Mouse (Mus musculus) c-Kit-positive CD71-positive TER-119-positive erythroid progenitor cells, embryonic 14.5 days (primary cell): ENCODE results near the gene Ap2b1.

ENCODE experiments used
- DNase-seq: peaks from one replicate; pipeline ENCODE4 v3.0.0-alpha.2; 2013; ENCODE audit warnings: low spot score

Gene Ap2b1

DNA sequence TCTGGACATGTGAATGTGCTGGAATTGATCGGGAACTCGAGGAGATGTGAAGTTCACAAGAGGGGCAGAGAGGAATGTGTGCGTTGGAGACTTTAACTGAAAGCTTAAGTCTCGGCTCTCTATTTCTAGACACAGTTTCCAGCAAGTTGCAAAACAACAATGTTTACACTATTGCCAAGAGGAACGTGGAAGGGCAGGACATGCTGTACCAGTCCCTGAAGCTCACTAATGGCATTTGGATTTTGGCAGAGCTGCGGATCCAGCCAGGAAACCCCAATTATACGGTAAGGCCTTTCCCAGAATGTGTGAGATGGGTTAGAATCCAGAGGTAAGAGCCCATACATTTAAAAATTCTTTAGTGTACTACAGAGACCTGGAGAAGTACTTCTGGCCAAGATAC, 98.8 kb downstream of the Ap2b1 start:
- DNase-seq, result no peak

DNA sequence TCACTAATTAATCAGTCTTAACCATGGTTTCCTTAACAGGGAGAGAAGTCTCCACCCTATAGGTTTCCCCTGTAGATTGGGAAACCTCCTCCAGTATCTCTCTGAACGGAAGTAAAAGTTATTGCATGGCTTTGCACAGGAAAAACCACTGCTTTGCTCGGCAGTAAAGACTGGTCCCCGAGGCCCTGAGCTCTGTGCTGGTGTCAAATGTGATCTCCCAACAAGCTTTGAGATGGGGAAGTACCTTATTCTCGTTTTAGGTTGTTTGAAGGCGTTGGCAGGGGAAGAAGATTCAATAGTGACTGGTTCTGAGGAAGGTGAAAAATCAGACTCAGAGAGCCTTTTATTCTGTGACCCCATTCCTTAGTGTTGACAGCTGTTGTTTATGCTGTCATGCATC, 99.9 kb downstream of the Ap2b1 start:
- no peak for DNase-seq

- DNase-seq, result no peak
These were observed 105.0 kb downstream of the Ap2b1 start for GRCm38 (mm10) chr11:83403787-83404186.

GRCm38 (mm10) chr11:83406391-83406790, 107.6 kb downstream of the Ap2b1 start:
- no peak for DNase-seq

- no peak for DNase-seq
These were observed 109.4 kb downstream of the Ap2b1 start for GRCm38 (mm10) chr11:83408242-83408641.

DNA sequence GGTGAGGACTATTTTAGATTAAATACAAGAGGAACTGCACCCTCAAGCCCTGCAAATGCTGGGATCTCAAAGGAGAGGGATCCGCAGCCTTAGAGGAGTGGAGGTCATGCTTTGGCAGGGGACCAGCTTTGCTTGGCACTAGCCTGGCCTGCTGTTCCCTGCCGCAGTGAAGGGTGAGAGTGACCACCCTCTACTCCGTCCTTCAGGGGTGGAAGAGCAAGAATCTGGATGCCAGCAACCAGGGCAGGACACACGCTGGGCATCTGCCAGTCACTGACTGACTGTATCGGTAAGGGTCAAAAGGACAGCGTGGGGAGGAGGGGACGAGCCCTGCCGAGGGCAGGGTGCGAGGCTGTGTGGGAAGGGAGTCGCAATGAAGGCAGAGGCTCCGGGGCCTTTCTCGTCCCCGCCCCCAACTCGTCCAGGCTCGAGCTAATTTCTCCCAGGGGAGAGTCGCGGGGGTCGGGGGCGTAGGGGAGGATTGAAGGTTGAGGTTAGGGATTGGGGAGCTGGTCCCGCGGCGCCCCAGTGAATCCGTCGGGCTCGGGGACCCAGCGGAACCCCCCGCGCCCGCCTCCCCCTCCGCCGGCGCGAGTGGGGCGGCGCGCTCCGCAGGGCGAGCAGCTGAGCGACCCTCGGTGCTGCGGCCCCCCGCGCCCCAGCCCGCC, 110.4 kb downstream of the Ap2b1 start, which contains the start of gene Rasl10b:
TSS of gene Rasl10b (plus strand) at position 51 of the 668 bp plus-strand sequence.
- no peak for DNase-seq

- DNase-seq, result no peak
These were observed 111.0 kb downstream of the Ap2b1 start for GRCm38 (mm10) chr11:83409792-83410291.

- no peak for DNase-seq
These were observed 111.7 kb downstream of the Ap2b1 start for GRCm38 (mm10) chr11:83410510-83410909.

GRCm38 (mm10) chr11:83417080-83417479, 118.3 kb downstream of the Ap2b1 start:
- peak; percentile 47 for DNase-seq

GRCm38 (mm10) chr11:83417708-83418107, 118.9 kb downstream of the Ap2b1 start:
- DNase-seq, result no peak

GRCm38 (mm10) chr11:83418566-83418965, 119.7 kb downstream of the Ap2b1 start:
- DNase-seq, result no peak

- no peak for DNase-seq
These were observed 121.5 kb downstream of the Ap2b1 start for GRCm38 (mm10) chr11:83420338-83420737.

DNA sequence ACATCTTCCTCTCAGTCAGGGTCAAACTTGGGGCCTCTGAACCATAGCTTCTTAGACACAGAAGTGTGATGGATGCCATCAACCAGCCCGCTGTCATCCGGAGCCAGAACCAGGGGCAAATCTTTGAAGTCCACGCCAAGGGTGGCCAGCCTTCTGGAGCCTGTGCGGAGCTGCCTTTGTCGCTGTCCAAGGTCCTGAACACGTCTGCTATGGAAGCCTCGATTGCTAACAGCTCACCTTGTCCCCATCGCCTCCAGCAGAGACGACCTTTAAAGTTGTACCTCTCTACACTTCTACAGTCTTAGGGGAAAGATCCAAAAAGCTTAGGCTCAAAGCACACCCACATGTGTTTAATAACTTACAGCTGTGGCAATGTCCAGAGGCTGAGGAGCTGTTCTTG, 122.5 kb downstream of the Ap2b1 start:
- DNase-seq, result peak; percentile 68

GRCm38 (mm10) chr11:83424681-83425080, 125.9 kb downstream of the Ap2b1 start:
- DNase-seq, result peak; percentile 60

DNA sequence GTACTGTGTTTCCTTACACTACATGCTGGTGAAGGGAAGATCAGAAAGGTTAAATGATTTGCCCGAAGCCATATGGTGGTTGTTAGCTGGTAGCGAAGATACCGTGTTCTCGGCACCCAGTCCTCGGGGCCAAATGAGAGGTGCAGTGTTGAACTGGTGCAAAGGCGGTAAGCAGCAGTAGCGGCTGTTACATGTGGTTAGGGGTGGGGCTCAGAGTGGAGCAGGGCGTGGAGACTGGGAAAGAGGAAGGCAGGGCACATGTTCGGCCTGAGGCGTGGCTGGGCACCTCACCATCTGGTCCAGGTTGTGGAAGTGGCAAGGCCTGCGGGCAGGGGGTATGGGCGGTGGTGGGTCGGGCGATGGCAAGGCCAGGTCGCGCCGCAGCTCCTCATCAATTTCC, 128.1 kb downstream of the Ap2b1 start:
- no peak for DNase-seq

DNA sequence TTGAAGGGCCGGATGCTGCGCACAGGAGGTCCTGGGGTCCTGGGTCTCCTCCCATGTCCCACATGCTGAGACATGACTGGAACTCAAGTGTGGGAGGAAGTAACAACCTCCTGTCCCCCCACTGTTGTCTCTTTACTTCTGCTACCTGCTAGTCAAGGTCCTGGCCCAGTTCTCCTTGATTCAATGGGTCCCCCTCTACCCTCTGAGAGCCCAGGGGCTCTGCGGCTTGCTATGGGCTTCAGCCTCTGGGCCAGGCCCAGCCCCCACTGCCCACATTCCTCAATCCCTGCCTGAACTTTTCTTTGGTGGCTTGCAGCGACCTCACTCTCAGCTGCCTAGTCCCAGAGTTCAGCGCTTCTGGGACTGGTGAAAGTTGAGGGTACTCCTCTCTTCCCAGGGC, 130.5 kb downstream of the Ap2b1 start, which contains the start of gene Gas2l2:
TSS of gene Gas2l2 (minus strand) at position 101 of the 400 bp plus-strand sequence.
- DNase-seq, result no peak

DNA sequence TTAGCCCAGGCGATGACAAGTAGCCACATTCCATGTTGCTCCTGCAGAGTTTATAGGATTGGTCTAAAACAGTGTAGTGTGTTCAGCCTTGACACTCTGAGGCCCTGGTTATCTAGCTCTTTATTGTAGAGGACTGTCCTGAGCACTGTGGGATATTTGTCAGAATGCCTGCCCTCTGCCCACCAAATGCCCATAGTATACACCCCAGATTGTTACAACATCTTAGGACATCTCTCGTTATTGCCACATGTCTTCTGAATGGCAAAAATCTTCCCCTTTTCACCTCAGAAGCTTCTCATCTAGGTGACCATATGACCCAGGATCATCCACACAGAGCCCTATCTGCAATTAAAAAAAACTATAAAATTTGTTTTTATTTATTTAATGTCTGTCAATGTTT, 133.7 kb downstream of the Ap2b1 start:
- no peak for DNase-seq

DNA sequence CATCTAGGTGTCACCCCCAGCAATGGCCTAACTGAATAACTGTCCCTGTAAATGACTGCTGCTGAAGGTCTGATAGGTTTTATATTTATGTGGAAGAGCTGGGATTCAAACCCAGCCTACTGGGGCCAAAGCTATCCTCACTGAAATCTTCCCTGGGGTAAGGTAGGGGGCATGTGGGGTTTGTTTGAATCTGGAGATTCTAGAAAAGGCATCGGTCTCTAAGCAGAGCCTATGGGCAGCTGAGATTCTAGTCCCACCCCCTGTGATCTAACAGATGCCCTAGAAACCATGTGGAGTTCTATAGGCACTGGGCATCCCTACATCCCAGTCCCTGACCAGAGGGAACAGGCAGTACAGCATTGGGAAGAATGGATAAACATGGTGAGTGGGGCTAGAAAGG, 138.6 kb downstream of the Ap2b1 start, which contains the start of gene 1700020L24Rik:
TSS of gene 1700020L24Rik (plus strand) at position 301 of the 400 bp plus-strand sequence.
- DNase-seq, result no peak

DNA sequence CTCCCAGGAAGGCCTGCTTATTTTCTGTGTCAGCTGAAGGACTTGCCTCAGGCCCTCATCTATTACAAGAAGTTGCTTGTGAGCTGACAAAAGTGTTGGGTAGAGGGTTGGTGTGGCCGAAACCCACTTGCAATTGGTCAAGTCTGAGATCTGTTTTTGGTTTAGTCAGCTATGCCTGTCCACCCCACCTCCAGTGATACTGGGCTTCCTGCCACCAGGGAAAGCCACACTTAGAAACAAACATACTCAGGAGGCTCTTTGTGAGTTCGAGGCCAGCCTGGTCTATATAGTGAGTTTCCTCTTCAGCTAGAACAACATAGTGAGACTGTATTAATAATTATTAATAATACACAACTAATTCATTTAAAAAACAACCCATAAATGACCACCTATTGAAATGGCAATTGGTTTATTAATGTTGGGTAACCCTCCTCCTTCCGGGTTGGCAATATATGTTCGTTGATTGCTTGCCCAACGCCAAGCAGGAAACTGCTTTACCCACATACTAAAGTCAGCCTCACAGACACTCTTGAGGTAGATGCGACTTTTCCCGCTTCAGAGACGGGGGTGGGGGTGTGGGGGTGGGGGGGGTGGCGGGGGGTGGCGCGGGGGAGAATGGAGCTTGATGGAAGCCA, 140.7 kb downstream of the Ap2b1 start:
- no peak for DNase-seq

DNA sequence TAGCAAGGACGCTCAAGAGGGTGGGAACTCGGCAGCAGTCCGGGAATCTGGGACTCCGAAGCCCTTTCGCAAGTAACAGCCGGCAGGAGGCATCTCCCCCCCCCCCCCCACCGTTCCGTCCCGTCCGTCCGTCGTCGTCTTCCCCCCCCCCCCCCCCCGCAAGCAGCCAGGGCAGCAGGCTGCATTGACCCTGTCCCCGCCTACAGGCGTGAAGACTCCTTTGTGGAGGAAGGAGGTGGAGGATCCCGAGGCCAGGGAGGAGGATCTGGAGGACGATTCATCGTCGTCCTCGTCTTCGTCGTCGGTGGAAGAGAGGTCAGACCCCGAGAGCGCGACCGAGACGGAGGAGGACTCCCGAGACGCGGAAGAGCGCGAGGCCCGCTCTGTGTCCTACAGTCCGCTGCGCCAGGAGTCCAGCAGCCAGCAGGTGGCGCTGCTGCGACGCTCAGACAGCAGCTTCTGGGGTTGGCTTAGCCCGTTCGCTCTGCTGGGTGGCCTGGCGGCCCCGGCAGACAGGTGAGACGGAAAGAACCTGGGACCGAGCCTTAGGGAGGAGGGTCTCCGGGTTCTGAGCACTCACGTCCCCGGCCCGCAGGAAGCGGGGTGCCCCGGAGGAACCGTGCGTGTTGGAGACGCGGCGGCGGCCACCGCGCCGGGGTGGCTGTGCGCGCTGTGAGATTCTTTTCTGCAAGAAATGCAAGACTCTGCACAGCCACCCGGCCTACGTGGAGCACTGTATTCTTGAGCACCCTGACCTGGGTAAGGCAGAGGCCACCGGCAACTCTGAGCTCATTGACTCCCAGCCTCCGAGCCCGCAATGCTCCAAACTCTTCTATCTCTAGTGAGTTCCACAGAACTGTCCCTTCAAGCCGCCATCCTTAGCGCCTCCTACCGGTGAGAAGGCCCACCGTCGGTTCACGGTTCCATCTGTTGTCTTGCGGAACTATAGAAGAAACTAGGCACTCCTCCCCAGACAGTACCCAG, 141.5 kb downstream of the Ap2b1 start:
- DNase-seq, result peak; percentile 89

- DNase-seq, result no peak
These were observed 142.4 kb downstream of the Ap2b1 start for GRCm38 (mm10) chr11:83441235-83441634.

DNA sequence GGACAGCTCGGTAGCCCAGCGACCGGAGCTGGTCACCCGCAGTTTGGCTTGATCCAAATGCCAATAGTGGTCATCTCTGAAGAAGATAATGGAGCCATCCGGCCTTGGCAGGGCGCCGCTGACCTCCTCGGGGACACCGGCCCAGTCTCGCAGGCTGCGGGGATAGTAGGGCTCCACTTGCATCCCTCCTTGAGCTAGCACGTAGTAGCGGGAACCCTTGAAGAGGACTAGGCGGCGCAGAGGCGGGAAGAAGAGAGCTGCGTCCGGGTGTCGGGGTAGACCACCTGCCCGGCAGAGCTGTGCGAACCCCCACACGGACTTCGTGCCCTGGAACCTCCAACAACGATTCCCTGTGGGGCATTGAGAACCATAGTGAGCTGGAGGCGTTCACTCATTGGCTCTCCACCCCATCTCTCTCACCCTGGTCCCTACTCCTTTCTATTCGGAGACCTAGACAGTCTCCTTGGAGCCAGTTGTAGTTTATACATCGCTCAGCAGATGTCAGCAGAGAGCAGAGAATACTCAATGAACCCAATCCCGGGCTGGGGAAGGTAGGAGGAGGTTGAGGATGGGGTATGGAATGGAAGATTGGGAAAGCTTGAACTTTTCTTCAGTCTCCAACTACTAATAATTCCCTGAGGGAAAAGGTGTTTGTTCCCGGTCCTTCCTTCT, 143.9 kb downstream of the Ap2b1 start:
- DNase-seq, result peak; percentile 57
